Mouse (Mus musculus): ENCODE results near the gene Pced1a. TPM values are rescaled to one million over a fixed set of nuclear protein-coding genes. Genes with fewer than 3 reads are reported as not detected.

Gene Pced1a
- total RNA-seq, 2 experiments from 2014 or later: 21.3 to 22.1 TPM

DNA sequence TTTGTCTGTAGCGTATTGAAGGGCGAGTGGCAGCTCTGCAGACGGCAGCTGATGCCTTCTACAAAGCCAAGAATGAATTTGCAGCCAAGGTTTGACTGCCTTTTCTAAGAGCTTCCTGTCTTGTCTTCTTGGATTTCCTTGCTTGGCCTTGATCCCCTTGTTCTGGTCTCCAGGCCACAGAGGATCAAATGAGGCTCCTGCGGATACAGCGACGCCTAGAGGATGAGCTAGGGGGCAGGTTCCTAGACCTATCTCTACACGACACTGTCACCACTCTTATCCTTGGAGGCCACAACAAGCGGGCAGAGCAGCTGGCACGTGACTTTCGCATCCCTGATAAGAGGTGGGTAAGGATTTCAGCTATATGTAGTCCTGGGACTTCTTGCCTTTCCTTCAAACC lies 17.7 kb upstream of the Pced1a start:
- intact Hi-C loops (cut with DNase I): no loop called here
- no peak for DNase-seq (ENCODE audit: low spot score in 2 of 2)

DNA sequence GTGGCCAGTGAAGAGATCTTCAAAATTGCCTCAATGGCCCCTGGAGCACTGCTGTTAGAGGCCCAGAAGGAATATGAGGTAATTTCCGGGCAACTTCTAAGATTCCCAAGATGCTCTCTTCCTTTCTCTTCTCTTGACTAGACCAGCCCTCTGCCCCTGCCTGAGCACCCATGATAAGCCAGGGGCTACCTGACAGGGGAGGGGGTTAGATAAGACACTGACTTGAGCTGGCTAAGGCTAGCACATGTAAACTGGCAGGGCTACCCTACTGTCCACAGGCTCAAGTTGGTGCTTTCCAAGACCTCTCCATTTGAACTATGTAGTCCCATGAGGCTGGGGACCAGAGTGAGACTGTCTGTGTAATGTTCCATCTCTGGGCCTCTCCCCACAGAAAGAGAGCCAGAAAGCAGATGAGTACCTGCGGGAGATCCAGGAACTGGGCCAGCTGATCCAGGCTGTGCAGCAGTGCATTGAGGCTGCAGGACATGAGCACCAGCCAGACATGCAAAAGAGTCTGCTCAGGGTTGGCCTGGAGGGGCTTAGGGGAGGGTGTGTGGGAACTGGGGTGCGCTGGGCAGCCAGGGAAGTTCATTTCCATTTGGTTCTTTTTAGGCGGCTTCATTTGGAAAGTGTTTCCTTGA lies 15.5 kb upstream of the Pced1a start:
- intact Hi-C loops (cut with DNase I): no loop called here
- no peak for DNase-seq (ENCODE audit: low spot score in 2 of 2)

DNA sequence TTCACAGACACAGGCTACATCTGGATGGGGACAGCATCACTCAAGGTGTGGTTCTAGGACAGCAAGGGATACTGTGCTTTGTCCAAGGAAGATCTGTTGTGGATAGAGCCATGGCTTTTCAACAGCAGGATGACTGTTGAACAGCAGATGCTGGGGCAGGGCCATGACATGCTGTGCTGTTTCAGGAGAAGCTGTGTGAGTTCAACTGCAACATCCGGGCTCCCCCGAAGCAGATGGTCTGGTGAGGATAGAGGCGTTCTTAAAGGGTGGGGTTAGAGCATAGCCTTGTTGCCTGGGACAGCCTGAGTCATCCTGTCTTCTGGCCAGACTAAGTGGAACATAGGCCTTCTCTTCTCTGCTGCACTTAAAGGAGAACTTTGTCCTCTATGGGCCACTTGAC lies 14.4 kb upstream of the Pced1a start:
- intact Hi-C loops (cut with DNase I): no loop called here
- no peak for DNase-seq (ENCODE audit: low spot score in 2 of 2)

DNA sequence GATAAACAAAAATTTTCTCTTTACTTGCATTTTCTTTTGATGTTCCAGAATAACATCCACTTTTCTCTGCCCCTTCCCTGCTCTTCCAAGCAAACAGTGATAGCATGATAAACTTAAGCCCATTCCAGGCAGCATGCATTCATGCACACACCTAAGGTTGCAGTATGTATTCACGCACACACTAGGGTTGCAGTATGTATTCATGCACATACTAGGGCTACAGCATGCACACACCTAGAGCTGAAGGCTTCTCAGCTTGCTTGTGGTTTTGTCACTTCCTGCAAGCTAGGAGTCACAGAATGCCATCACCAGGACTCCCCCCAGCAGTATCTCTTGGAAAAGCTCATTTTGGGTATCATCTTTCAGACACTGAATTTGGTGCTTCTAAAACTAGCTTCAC lies 12.3 kb upstream of the Pced1a start:
- intact Hi-C loops (cut with DNase I): no loop called here

DNA sequence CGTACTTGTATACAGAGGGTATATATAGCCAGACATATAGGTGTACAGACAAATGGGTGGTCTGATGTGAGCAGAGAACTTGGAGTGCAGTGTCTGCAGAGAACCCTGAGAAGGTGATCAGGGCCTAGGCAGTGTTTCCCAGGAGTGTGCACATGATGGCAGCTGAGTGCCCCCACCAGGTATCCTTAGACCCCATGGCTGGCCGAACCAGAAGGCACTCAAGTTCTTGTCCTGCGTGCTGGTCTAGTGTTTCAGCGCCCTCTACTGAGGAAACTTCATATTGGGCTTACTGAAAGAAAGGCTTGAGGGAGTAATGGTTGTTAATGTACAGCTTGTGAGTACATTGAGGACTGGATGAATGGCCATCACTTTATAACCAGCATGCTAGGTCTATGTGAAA lies 8.7 kb upstream of the Pced1a start:
- DNase-seq (ENCODE audit: low spot score in 2 of 2): peak; percentile 69 to 71
- intact Hi-C loops (cut with DNase I): no loop called here

More for the DNA sequence above, 12.3 kb upstream of the Pced1a start:
- DNase-seq (ENCODE audit: low spot score in 2 of 2): no peak

DNA sequence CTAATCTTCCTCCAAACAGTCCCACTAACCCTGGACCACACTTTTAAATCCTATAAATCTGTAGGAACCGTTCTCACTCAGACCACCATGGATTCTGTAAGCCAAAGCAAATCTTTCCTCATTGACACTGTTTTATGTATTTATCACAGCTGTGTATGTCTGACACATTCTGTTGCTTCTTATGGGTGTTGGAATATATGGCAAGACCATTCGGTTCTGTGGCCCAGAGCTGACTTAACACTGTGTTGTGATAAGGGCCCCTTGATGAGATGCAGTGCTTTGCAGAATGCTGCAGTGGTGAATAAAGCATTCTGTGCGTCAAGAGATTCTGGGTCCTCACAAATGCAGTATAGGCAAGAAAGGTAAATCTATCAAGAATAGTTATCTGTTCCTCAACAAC lies 7.7 kb upstream of the Pced1a start:
- DNase-seq (ENCODE audit: low spot score in 2 of 2): no peak
- intact Hi-C loops (cut with DNase I): no loop called here

DNA sequence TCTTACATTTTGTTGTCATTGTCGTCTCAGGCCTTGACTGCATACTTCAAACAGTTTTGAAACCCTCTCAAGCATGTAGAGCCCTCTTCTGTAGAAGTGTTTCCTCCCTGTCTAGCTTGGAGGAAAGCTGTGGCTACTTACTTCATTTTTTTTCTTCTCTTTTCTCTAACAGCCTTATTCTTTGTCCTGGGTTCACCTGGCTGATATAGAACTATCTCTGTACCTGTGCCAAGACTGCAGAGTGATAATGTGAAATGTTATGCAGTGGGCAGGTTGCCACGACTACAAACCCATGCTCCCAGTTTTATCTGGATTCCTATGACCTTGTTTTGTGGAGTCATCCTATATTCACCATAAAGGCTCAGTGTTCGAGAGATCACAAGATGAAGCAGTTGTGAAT lies 6.0 kb upstream of the Pced1a start:
- intact Hi-C loops (cut with DNase I): no loop called here
- no peak for DNase-seq (ENCODE audit: low spot score in 2 of 2)

DNA sequence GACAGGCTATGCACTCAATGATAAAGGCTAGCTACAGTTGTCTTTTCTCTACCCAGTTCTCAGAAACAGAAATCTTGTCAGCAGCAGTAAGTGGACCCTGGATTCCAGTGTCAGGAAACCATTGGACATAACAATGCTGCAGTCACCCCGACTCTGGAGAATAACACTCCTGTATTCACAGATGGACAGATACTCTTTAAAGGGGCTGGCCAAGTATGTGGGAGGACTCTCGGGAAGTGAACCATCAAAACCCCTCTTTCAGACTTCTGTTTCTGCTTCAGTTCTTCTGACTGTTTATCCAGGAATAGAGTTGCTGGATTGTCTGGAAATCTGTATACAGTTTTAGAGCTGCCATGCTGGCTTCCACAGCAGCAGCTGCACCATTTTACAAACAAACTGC lies 5.3 kb upstream of the Pced1a start:
- no peak for DNase-seq (ENCODE audit: low spot score in 2 of 2)
- intact Hi-C loops (cut with DNase I): no loop called here

DNA sequence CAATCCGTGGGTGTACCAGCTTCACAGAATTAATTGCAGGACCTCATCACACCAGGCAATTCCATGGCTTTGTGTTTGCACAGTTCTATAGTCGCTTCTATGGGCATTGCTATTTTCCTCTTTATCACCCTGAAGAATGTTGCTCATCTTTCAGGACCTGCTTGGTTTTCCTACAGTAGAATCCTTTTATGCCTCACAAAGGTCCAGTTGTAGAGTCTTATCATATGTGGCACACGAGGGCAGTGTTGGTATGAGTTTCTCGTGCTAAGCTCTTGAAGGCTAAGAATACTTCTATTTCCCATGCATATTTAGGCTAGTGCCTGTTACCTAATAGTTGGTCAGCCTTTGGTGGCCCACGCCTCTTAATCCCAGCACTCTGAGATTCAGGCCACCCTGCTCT lies 611 bp upstream of the Pced1a start:
- intact Hi-C loops (cut with DNase I): no loop called here
- peak in 1 of 2 experiments; percentile 27 for DNase-seq (ENCODE audit: low spot score in 2 of 2)

DNA sequence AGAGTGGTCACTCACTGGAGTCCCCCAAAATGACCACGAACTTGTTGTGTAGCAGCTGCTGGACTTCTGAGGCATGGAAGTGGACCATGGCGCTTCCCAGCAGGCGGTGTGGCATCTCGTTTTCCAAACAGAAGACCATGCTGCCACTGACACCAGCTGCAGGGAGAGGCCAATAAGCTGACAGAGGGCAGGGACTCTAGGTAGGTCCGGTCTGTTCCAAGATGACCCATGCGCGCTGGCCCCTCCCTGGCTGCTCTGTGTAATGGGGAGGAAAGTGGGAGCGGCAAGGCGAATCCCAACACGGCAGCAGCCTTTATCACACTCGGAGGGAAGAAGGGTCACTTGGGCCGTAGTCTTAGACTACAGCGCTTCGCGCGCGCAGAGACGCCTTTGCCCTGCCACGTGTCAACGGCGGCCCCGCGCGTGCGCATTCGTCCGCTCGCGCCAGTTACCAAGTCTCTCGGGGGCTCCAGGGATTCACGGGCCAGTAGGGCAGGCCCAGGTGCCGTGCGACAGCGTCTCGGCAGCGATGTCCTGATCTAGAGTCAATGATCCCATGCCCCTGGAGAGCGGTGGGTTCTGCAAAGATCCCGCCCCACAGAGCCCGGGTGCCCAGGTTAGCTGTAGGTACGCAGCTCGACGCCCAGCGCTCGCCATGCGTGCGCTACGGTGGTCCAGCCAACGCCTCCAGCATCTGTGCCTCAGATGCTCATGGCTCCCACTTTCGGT lies 940 bp downstream of the Pced1a start:
- peak; percentile 80 for DNase-seq (ENCODE audit: low spot score in 2 of 2)
- intact Hi-C loops (cut with DNase I): no loop called here

DNA sequence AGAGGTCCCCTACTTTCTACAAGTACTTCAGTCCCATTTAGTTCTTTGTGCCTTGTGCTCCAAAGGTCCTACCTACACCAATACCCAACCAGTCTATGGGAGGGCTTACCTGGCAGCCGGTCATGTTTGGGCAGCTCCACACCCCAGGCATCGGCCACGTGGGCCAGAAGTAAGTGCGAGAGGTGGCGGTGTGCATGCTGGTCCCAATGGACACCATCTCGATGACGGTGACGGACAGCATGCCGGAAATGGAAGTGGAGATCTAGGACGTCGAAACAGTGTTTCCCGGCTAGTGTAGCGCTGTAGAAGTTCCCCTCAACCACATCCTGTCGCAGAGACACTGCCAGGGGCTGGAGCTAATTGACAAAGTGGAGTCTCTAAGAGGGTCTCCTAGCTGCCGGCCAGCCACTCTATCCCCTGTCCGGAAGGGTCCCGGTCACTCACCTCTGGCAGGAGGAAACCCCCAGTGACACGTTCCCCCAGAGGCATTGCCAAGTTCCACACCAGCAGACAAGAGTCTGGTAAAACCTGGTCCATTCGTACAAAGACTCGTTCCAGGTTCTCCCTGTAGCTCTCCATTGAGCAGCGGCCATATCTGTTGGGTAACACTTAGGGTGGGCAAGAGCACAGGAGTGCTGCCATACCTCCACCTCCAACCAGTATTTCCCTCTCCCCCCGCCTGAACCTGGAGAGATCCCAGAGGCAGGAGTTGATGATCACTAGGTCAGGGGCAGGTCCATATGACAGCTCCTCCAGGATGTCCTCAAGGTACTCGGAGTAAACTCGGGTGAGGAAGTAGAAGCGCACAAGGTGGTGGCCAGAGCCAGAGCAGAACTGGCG lies 2.5 kb downstream of the Pced1a start:
- intact Hi-C loops (cut with DNase I): no loop called here
- no peak for DNase-seq (ENCODE audit: low spot score in 2 of 2)

DNA sequence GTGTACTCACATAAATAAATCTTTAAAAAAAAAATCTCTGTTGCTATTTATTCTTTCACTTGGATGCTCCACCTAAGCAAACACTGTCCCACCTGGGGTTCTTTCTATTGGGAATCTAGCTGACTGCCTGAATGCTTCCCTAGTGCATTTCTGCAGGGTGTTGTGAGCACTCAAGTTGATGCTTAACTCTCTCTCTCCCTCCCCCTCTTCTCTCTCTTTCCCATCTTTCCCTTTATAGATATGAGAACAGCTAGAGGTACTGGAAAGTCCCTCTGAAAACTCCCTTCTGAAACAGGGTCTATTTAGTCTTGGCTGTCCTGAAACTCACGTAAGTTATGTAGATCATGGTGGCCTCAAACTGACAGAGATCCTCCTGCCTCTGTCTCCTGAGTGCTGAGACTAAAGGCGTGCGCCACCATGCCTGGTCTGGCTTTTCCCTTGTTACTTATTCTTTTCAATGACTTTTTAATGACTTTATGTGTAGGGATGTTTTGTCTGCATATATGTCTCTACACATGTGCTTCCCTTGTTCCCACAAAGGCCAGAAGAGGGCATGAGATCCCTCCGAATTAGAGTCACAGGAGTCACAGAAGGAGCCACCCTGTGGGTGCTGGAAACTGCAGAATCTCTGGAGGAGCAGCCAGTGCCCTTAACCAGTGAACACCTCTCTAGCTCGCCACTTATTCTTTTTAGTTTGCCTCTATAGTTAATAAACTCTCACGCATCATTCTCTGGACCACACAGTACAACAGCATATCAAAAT lies 10.2 kb downstream of the Pced1a start:
- intact Hi-C loops (cut with DNase I): no loop called here
- DNase-seq (ENCODE audit: low spot score in 2 of 2): no peak

DNA sequence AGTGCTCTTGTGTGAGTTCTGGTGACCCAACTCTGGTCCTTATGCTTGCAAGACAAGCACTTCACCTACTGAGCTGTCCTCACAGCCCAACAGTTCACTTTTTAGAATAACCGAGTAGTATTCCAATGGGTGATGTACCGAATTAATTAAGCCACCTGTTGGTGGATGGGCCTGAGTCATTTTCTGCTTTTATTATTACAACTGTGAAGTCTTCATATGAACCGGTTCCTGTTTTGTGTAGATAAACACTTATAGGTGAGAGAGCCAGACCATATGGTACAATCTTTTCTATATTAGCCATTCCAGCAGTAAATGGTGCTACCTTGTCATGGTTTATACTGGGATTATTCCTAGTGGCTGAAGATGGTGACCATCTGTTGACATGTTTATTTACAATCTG lies 11.7 kb downstream of the Pced1a start:
- intact Hi-C loops (cut with DNase I): no loop called here
- DNase-seq (ENCODE audit: low spot score in 2 of 2): no peak

DNA sequence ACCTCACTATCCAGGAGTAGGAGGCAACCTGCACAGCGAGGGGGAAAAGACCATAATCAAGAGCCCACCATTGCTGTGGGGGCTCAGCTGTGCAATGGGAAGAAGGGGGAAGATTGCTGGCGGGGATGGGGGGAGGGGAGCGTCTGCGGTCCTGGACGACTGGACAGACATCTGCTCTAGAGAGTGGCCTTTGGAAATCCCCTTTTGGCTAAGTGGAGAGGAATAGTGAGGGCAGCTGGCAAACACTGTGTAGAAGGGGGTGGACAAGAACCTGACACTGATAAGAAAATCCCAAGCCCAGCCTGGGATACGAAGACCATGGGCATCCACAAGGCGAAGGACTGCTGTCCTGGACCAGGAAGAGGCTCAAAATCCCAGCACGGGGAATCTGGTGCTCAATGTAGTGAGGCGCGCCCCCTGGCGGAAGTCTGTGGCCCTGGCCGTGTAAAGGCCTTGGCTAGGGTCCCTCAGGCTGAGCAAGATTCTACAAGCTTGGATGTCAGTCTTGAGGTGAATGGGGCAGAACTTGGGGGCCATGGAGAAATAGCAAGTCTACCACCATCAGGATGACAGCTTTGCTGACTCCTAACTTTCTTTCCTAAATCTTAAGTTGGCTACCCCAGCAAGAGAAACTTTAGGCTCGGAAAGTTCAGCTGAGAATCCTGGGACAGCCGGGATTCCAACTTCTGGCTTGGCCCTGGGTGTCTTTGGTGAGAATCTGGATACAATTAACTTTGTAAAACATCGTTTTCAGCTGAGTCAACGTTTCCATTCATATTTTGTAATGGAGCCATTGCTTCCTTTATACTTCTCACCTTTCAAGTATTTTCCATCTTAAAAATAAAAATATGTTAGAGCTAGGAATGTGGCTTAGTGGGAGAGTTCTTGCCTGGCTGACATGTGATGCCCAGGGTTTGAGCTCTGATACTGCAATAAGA lies 12.7 kb downstream of the Pced1a start:
- DNase-seq (ENCODE audit: low spot score in 2 of 2): peak; percentile 78 to 82

DNA sequence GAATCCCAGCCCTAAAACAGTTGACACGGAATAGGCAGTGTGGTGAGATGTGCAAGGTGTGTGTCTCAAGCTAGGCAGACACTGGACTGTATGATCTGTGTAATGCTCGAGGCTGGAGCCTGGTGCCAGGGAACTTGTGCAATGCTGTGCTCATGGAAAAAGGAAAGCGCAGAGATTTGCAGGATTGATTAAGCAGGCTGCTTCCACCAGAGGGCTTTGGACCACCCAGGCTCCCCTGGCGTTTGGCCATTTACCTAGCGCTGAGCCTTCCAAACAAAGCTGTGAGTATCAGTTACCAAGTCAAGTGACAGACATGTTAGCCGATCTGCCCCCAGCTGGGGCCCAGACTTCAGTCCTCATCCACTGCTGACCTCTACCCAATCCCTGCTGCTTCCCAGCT lies 16.3 kb downstream of the Pced1a start:
- intact Hi-C loops (cut with DNase I): no loop called here
- no peak for DNase-seq (ENCODE audit: low spot score in 2 of 2)

More for the DNA sequence above, 12.7 kb downstream of the Pced1a start:
- intact Hi-C loops (cut with DNase I): loop anchor here (1.0 kb wide), 1 partner anchor 121 kb away; no protein-coding TSS in a partner anchor

DNA sequence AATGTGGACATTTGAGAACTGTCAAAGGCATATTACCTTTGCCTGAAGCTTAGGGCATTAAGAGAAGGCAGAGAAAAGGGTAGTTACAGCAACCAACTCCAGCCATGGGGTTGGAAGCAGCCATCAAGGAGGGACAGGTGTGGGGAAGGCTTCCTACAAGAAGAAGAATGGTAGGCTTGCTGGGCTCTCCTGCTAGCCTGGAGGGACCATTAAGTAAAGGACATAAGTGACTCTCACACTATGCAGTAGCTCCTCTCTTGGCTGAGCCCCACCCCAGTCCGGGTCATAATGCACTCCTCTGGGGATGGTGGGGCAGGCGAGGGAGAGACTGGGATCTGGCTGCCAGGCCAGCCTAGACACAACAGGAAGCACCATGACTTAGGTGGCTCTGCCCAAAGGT lies 18.3 kb downstream of the Pced1a start, which contains the start of gene Tmem239:
Gene Tmem239 (plus strand): TSS at position 301 of the 400 bp plus-strand sequence.
- DNase-seq (ENCODE audit: low spot score in 2 of 2): no peak
- intact Hi-C loops (cut with DNase I): no loop called here

DNA sequence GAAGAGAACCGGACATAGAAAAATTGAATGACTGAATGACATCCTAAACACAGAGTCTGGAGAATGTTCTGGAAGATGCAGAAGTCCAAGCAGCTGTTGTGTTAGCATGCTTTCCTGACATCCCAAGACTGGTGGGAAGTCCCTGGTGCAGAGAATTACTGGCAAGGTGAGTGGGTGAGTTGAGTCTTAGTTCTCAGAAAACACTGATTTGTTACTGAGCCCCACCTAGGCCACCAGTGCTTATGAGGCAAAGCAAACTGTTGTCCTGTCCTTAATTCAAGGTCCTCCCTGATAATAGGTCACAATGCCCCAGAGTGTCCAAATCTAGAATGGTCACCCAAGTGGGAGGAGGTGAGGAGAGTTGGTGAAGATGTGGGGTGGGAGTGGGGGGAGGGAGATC lies 19.6 kb downstream of the Pced1a start, which contains the start of the genes Gm28372 and 1700020A23Rik:
Gene Gm28372 (plus strand): TSS at position 301 of the 400 bp plus-strand sequence.
Gene 1700020A23Rik (plus strand): TSS at position 321 of the 400 bp plus-strand sequence.
- DNase-seq (ENCODE audit: low spot score in 2 of 2): no peak
- intact Hi-C loops (cut with DNase I): no loop called here

DNA sequence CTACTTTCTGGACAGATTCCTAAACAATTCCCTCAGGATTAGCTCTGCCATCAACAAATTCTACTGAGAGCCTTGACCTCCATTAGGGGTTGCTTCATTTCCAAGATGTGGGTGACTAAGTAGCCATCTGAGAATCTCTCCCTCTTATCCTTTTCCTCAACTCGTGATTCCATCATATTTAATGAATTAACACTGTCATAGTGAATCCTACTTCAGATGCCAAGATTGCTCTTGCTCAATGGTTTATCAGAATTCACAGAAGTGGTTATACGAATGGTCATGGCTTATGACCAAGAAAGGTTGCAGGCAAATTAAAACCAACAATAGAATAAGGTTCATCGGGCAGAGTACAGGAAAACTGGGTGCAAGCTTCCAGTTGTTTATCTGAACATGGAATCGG lies 22.6 kb downstream of the Pced1a start:
- DNase-seq (ENCODE audit: low spot score in 2 of 2): no peak
- intact Hi-C loops (cut with DNase I): no loop called here
